Mouse (Mus musculus) lung, adult 2 months (tissue): ENCODE results near the gene Rgs21. TPM values are rescaled to one million over a fixed set of nuclear protein-coding genes. Genes with fewer than 3 reads are reported as not detected.

Experiments
- DNase-seq: peaks from one replicate; pipeline ENCODE4 v3.0.0; 2022
- H3K4me1 ChIP-seq: fragments of 200-500 bp; 2 replicates; pipeline ENCODE4 v1.6.1; 2011; ENCODE audit warnings: low read length; ENCODE audit not compliant: control insufficient read depth, insufficient read depth
- H3K4me3 ChIP-seq: fragments of 200-500 bp; replicated peaks from 2 replicates; pipeline ENCODE3; 2011; ENCODE audit warnings: low read depth, mild to moderate bottlenecking, control low read depth, low read length; ENCODE audit errors: extremely low read depth
- CTCF ChIP-seq: fragments of 200-500 bp; IDR thresholded peaks from 2 replicates; pipeline ENCODE4 v1.5.1; 2011; ENCODE audit warnings: mild to moderate bottlenecking, low read length, control low read depth; ENCODE audit not compliant: insufficient read depth
- POLR2A ChIP-seq: fragments of 200-500 bp; IDR thresholded peaks from 2 replicates; pipeline ENCODE4 v1.6.1; 2011; ENCODE audit warnings: low read depth, mild to moderate bottlenecking, control low read depth, low read length, borderline replicate concordance; ENCODE audit errors: extremely low read depth
- WGBS: fragments of 180-500 bp; shearing (Covaris S2); methylation state at CpG from one replicate; pipeline ENCODE4 v1.1.7; 2018; 5-methylcytosine and 5-hydroxymethylcytosine counted together
- polyA plus RNA-seq: library from polyadenylated mRNA; depleted of rRNA; stranded (reverse); fragments of >200 nt; gene quantifications from 2 replicates; pipeline ENCODE4 v1.2.3, GENCODE M21; 2012; rRNA removed

The Rgs21 gene
- polyA plus RNA-seq, 1 experiment, result not detected

- WGBS, result 47% methylated on average over 1 of the region's 1 CpGs
- Histone ChIP-seq H3K4me1 (no peaks in the 10 kb centered on the region), H3K4me3 (no peak overlapping the region)
- DNase-seq, result no peak
- TF ChIP-seq POLR2A (no peak), CTCF (no peak)
These were observed 65.2 kb downstream of the Rgs21 start for GRCm38 (mm10) chr1:144502241-144502640.

- Histone ChIP-seq H3K4me3 (no peak overlapping the region), H3K4me1 (no peaks in the 10 kb centered on the region)
- TF ChIP-seq POLR2A (no peak), CTCF (no peak)
- 72% methylated on average over 4 of the region's 4 CpGs for WGBS
- no peak for DNase-seq
These were observed 67.0 kb downstream of the Rgs21 start for GRCm38 (mm10) chr1:144500423-144500822.

GRCm38 (mm10) chr1:144499719-144500118, 67.7 kb downstream of the Rgs21 start:
- H3K4me1 ChIP-seq, result no peaks in the 10 kb centered on the region
- DNase-seq, result no peak
- H3K4me3 ChIP-seq, result no peak overlapping the region
- TF ChIP-seq CTCF (no peak), POLR2A (no peak)
- 52% methylated on average over 1 of the region's 1 CpGs for WGBS

GRCm38 (mm10) chr1:144498725-144499124, 68.7 kb downstream of the Rgs21 start:
- DNase-seq, result no peak
- H3K4me3 ChIP-seq, result no peak overlapping the region
- no peaks in the 10 kb centered on the region for H3K4me1 ChIP-seq
- TF ChIP-seq POLR2A (no peak), CTCF (no peak)

GRCm38 (mm10) chr1:144498051-144498450, 69.4 kb downstream of the Rgs21 start:
- Histone ChIP-seq H3K4me3 (no peak overlapping the region), H3K4me1 (no peaks in the 10 kb centered on the region)
- DNase-seq, result no peak
- TF ChIP-seq POLR2A, result no peak
- no peak for TF ChIP-seq CTCF
- WGBS, result 34% methylated on average over 3 of the region's 3 CpGs

GRCm38 (mm10) chr1:144493336-144493735, 74.1 kb downstream of the Rgs21 start:
- Histone ChIP-seq H3K4me1 (no peaks in the 10 kb centered on the region), H3K4me3 (no peak overlapping the region)
- TF ChIP-seq POLR2A, result no peak
- no peak for TF ChIP-seq CTCF
- WGBS, result 85% methylated on average over 1 of the region's 1 CpGs
- no peak for DNase-seq

GRCm38 (mm10) chr1:144488223-144488835, 79.1 kb downstream of the Rgs21 start:
- TF ChIP-seq CTCF, result no peak
- TF ChIP-seq POLR2A, result no peak
- Histone ChIP-seq H3K4me3 (no peak overlapping the region), H3K4me1 (no peaks in the 10 kb centered on the region)
- no peak for DNase-seq
- WGBS, result 81% methylated on average over 5 of the region's 5 CpGs

Other genes with a start within 250 kb of the Rgs21 start
- 0.28 and 0.72 TPM in 2 replicates for gene Rgs18, start 207.8 kb upstream of the Rgs21 start, polyA plus RNA-seq